Mouse (Mus musculus) hindbrain, embryonic 14.5 days (tissue): ENCODE measurements at regions not wholly inside any gene's neighbourhood (a gene's known extent, or its start where the extent isn't known, plus 50 kb on each side); places are given as distances from the start of the nearest gene placed in this dataset.

ENCODE experiments used
- ATAC-seq: fragments of 200-750 bp; cut with Nextera tagmentation; 2 replicates; pipeline ENCODE4 v1.8.0; 2017; ENCODE audit warnings: moderate number of reproducible peaks, mild to moderate bottlenecking, moderate TSS enrichment, moderate library complexity; ENCODE audit not compliant: low FRiP score
- DNase-seq: peaks from one replicate; pipeline ENCODE4 v3.0.0-alpha.2; 2015; ENCODE audit warnings: low spot score
- H3K27ac ChIP-seq: fragments of 300-500 bp; sonication (generic); 2 replicates; pipeline ENCODE4 v1.5.1; 2014; ENCODE audit warnings: mild to moderate bottlenecking, moderate library complexity
- H3K27me3 ChIP-seq: fragments of 300-500 bp; sonication (generic); 2 replicates; pipeline ENCODE4 v1.6.1; 2014; ENCODE audit warnings: mild to moderate bottlenecking, low read length, mixed read lengths; ENCODE audit not compliant: control insufficient read depth, insufficient read depth
- H3K36me3 ChIP-seq: fragments of 300-500 bp; sonication (generic); replicated peaks from 2 replicates; pipeline ENCODE4 v1.6.1; 2014; ENCODE audit not compliant: control insufficient read depth, insufficient read depth
- H3K4me1 ChIP-seq: fragments of 300-500 bp; sonication (generic); replicated peaks from 2 replicates; pipeline ENCODE4 v1.6.1; 2014; ENCODE audit warnings: antibody characterized with exemption, low read length, mixed read lengths; ENCODE audit not compliant: control insufficient read depth, insufficient read depth
- H3K4me2 ChIP-seq: fragments of 300-500 bp; sonication (generic); replicated peaks from 2 replicates; pipeline ENCODE4 v1.6.1; 2014; ENCODE audit warnings: mild to moderate bottlenecking, moderate library complexity
- H3K4me3 ChIP-seq: fragments of 300-500 bp; sonication (generic); replicated peaks from 2 replicates; pipeline ENCODE4 v1.5.1; 2014; ENCODE audit warnings: mild to moderate bottlenecking, low read length
- H3K9ac ChIP-seq: fragments of 300-500 bp; sonication (generic); 2 replicates; pipeline ENCODE4 v1.6.1; 2014
- H3K9me3 ChIP-seq: fragments of 300-500 bp; sonication (generic); 2 replicates; pipeline ENCODE4 v1.6.1; 2016; ENCODE audit warnings: low read length; ENCODE audit not compliant: control insufficient read depth
- WGBS: fragments of 180-500 bp; shearing (Covaris S2); extraction: QIAGEN DNeasy Blood & Tissue Kit; methylation state at CpG from one replicate; pipeline ENCODE4 v1.1.7; 2014; 5-methylcytosine and 5-hydroxymethylcytosine counted together

DNA sequence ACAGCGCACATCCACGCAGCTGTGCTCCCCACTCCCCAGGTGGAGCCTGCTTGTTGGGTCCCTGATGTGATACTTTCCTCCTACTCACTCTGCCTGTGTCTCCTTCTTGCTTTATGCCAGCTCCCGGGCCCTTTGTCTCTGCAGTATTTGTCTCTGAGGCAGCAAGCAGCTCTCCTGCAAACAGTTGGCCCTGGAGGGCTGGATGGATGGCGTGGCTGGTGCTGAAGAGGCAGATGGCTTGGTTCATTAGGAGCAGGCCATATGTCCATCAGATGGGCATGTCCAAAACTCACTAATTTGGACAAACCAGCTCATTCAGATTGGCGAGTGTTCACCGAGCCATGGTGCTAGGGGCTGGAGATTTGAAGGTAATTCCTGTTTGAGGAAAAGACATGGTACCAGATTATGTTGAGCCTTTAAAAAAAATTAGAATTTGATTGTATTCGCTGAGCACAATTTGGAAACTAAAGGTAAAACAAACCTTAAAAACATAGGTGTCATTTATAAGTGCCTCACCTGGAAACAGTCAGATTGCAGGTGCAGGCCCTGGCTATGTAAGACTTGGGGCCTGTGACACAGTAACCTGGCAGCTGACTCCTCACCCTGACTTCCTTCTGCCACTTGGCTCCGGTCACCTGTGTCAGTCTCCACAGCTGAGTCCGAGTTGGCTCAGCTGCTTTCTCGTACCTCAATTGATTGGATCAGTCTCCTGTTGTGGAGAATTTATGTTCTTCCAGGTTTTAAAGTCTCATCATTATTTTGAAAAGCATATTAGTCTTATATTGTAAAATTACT, 549.5 kb downstream of the Tbc1d22a start:
- H3K9ac ChIP-seq = no peak overlapping the region
- WGBS = 82% methylated on average over 10 of the region's 10 CpGs

DNA sequence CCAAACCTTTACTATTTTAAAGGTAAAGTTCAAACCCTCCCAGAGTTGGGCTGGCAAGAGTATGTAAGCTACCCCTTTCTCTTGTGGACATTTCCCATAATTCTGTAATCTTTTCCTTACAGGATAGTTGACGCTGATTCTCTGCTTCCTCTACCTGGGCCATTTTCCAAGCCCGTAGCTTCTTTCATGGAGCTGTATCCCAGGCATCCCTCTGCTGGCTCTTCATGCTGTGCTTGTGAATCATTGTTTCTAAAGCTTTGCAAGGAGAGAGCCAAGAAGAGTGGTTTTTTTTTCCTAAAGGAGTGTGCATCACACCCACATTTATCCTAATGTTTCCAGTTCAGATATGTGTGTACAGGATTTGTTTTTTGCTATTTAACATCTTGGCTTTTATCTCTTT, 553.4 kb downstream of the Tbc1d22a start:
- WGBS = 85% methylated on average over 2 of the region's 2 CpGs
- H3K4me1 ChIP-seq = no peaks in the 10 kb centered on the region; the same call in 1 of the 2 replicates
- H3K4me3 ChIP-seq = no peak overlapping the region
- H3K9ac ChIP-seq = no peak overlapping the region
- H3K9me3 ChIP-seq = peaks cover 3% of the 10 kb centered on the region; the same call in 1 of the 2 replicates
- no peaks in the 10 kb centered on the region for H3K27me3 ChIP-seq
- H3K4me2 ChIP-seq = no peak overlapping the region
- no peak for ATAC-seq
- DNase-seq = no peak
- no peaks in the 10 kb centered on the region for H3K36me3 ChIP-seq
- no peak overlapping the region for H3K27ac ChIP-seq

More for the DNA sequence above, 549.5 kb downstream of the Tbc1d22a start:
- Histone ChIP-seq H3K36me3 (no peaks in the 10 kb centered on the region), H3K27me3 (no peaks in the 10 kb centered on the region), H3K27ac (no peak overlapping the region), H3K4me2 (no peak overlapping the region), H3K9me3 (peaks cover 3% of the 10 kb centered on the region; the same call in 1 of the 2 replicates), H3K4me3 (no peak overlapping the region), H3K4me1 (no peaks in the 10 kb centered on the region)
- ATAC-seq (no peak), DNase-seq (peak; percentile 30)

DNA sequence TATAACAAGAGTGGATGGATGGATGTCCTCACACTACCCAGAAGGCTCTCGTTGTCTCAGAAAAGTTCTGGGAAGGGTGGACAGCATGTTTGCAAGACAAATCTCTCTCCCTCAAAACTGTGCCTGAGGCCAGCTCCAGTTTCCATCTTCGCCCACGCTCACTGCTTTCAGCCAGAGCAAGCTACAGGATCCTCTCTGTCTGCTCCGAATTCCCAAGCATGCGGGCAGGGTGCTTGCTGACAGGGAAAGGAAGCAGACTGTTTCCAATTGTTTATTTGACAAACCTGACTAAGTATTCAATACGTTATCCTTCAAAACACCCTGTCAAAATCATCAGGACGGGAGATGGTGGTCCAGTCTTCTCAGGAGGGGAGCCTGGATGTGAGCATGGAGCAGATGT, 558.8 kb downstream of the Tbc1d22a start:
- no peak overlapping the region for H3K27ac ChIP-seq
- no peak for DNase-seq
- no peak for ATAC-seq
- no peak overlapping the region for H3K9ac ChIP-seq
- H3K36me3 ChIP-seq = no peaks in the 10 kb centered on the region
- WGBS = 75% methylated on average over 7 of the region's 7 CpGs
- H3K4me2 ChIP-seq = no peak overlapping the region
- H3K4me3 ChIP-seq = no peak overlapping the region
- no peaks in the 10 kb centered on the region for H3K27me3 ChIP-seq
- H3K4me1 ChIP-seq = no peaks in the 10 kb centered on the region; the same call in 1 of the 2 replicates
- H3K9me3 ChIP-seq = no peaks in the 10 kb centered on the region

DNA sequence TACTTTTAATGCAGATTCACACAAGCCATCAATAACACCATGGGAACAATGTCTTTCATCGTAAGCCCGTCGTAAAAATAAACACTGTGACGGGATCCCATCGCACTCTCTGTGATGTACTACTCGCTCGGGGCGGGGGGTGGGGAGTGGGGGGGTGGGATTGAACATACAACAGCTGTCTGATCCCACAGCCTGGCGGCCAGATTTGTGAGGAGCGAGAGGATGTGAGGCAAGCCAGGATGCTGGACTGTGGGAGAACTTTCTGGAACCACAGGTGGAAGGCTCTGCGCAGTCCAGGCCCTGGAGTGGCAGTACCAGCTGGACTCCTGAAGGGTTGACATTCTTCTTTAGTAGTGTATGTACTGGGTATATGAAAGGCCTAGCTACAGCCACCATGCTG, 563.7 kb downstream of the Tbc1d22a start:
- 81% methylated on average over 11 of the region's 11 CpGs for WGBS
- no peak for ATAC-seq

GRCm38 (mm10) chr15:86781160-86781559, 566.9 kb downstream of the Tbc1d22a start:
- Histone ChIP-seq H3K9me3 (no peaks in the 10 kb centered on the region), H3K27me3 (no peaks in the 10 kb centered on the region), H3K4me3 (no peak overlapping the region), H3K36me3 (no peaks in the 10 kb centered on the region), H3K4me2 (no peak overlapping the region), H3K9ac (no peak overlapping the region), H3K27ac (no peak overlapping the region), H3K4me1 (no peaks in the 10 kb centered on the region)
- ATAC-seq (no peak), DNase-seq (no peak)
- WGBS = 92% methylated on average over 11 of the region's 11 CpGs

More for the DNA sequence above, 563.7 kb downstream of the Tbc1d22a start:
- Histone ChIP-seq H3K4me2 (no peak overlapping the region), H3K4me3 (no peak overlapping the region), H3K27ac (no peak overlapping the region), H3K9ac (no peak overlapping the region), H3K36me3 (no peaks in the 10 kb centered on the region), H3K9me3 (no peaks in the 10 kb centered on the region), H3K4me1 (no peaks in the 10 kb centered on the region), H3K27me3 (no peaks in the 10 kb centered on the region)
- DNase-seq = no peak

GRCm38 (mm10) chr15:86794716-86795115, 580.5 kb downstream of the Tbc1d22a start:
- Histone ChIP-seq H3K4me1 (no peaks in the 10 kb centered on the region), H3K9me3 (no peaks in the 10 kb centered on the region), H3K27ac (no peak overlapping the region), H3K36me3 (no peaks in the 10 kb centered on the region), H3K4me3 (no peak overlapping the region), H3K9ac (no peak overlapping the region), H3K27me3 (no peaks in the 10 kb centered on the region), H3K4me2 (no peak overlapping the region)
- ATAC-seq (no peak), DNase-seq (no peak)
- 73% methylated on average over 3 of the region's 3 CpGs for WGBS

GRCm38 (mm10) chr15:86798474-86799178, 584.4 kb downstream of the Tbc1d22a start:
- H3K4me1 ChIP-seq = no peaks in the 10 kb centered on the region
- DNase-seq (no peak), ATAC-seq (no peak)
- H3K36me3 ChIP-seq = no peaks in the 10 kb centered on the region
- H3K9me3 ChIP-seq = no peaks in the 10 kb centered on the region
- H3K27me3 ChIP-seq = no peaks in the 10 kb centered on the region
- no peak overlapping the region for H3K9ac ChIP-seq
- no peak overlapping the region for H3K4me3 ChIP-seq
- WGBS = 78% methylated on average over 9 of the region's 9 CpGs
- no peak overlapping the region for H3K4me2 ChIP-seq
- H3K27ac ChIP-seq = no peak overlapping the region

DNA sequence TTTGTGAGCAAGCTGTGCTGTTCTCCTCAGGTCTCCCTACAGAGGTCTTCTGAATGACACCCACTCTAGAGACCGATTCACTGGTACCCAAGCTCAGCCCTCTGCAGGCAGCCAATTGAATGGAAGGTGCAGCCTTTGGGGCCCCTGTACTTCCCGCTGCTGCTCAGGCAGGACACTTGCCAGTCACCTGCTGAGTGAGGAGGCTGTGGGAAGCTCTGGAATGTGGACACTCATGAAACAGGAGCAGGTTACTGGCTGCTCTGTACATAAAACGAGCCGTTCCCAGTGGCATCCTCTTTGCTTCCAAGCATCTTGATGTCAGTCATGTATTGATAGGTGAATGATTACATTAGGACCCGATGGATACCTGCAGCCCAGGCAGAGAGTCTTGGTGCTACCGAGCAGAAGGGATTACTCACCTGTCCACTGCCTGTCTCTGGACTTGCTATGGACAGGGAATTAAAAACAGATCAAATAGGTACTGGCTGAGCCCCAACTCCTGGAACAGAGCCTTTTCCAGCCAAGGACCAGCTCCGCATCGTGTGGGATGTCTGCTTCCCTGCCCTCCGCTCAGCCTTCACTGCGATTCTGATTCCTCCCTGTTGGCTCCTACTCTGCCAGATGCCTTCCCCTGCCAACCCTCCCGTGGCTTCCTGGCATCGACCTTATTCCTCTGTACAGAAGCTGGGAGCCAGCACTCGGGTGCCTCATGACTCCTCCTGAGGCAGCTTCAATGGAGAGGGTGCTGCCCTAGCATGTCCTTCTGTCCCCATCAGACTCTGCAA, 593.2 kb downstream of the Tbc1d22a start:
- no peaks in the 10 kb centered on the region for H3K4me1 ChIP-seq
- DNase-seq = no peak

DNA sequence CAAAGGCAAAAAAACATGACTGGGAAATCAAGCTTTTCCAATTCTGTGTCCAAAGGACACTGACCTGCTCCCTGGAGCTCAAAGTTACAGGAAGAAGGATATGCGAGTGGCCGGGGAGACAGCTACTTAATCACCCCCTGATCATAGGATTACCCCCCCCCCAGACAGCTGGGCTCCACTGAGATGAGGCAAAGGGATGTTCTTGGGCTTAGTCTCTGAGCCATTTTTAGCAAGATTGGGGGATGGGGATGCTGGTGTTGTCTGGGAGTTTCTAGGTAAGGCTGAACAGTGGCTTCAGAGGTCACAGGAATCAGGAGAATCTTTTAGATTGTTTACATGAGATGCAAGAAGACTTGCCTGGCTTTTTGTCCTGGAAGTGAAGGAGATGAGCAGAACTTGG, 597.6 kb downstream of the Tbc1d22a start:
- no peak for DNase-seq
- no peaks in the 10 kb centered on the region for H3K36me3 ChIP-seq
- no peaks in the 10 kb centered on the region for H3K4me1 ChIP-seq
- H3K9me3 ChIP-seq = no peaks in the 10 kb centered on the region
- 80% methylated on average over 2 of the region's 2 CpGs for WGBS
- no peak overlapping the region for H3K4me3 ChIP-seq
- H3K9ac ChIP-seq = no peak overlapping the region
- no peak for ATAC-seq
- no peak overlapping the region for H3K27ac ChIP-seq
- H3K4me2 ChIP-seq = no peak overlapping the region
- no peaks in the 10 kb centered on the region for H3K27me3 ChIP-seq

More for the DNA sequence above, 593.2 kb downstream of the Tbc1d22a start:
- no peak for ATAC-seq
- H3K4me2 ChIP-seq = no peak overlapping the region
- WGBS = 77% methylated on average over 13 of the region's 13 CpGs
- no peak overlapping the region for H3K27ac ChIP-seq
- no peak overlapping the region for H3K4me3 ChIP-seq
- no peaks in the 10 kb centered on the region for H3K36me3 ChIP-seq
- H3K9ac ChIP-seq = no peak overlapping the region
- no peaks in the 10 kb centered on the region for H3K9me3 ChIP-seq
- no peaks in the 10 kb centered on the region for H3K27me3 ChIP-seq
